Mouse (Mus musculus) MEL (cell line): Measurements from ENCODE around the gene Gm20390.

Experiments
- CHD1 ChIP-seq: IDR thresholded peaks from 2 replicates; pipeline ENCODE4 v1.6.1; 2012; ENCODE audit warnings: low read depth, mild to moderate bottlenecking, inconsistent platforms, low read length, improper control_type of control experiment
- CTCF ChIP-seq, 3 experiments: IDR thresholded peaks in 2 of 3; conservative IDR thresholded peaks in 1 of 3; 2 replicates each; pipeline ENCODE4 v1.5.1; 2011 to 2012; ENCODE audit warnings: low read length in 3 of 3, low read depth in 2 of 3, mild to moderate bottlenecking in 2 of 3, improper control_type of control experiment in 1 of 3, inconsistent platforms in 1 of 3, mixed read lengths in 1 of 3, moderate library complexity in 1 of 3; ENCODE audit not compliant: control insufficient read depth in 1 of 3, insufficient read depth in 1 of 3, poor library complexity in 1 of 3, severe bottlenecking in 1 of 3
- EP300 ChIP-seq, 2 experiments: IDR thresholded peaks; 2 replicates each; pipeline ENCODE4 v1.6.1; 2011; ENCODE audit warnings: improper control_type of control experiment in 2 of 2, low read length in 2 of 2, low read depth in 1 of 2, mild to moderate bottlenecking in 1 of 2
- MAFK ChIP-seq: IDR thresholded peaks from 2 replicates; pipeline ENCODE4 v1.6.1; 2011; ENCODE audit warnings: low read depth, mild to moderate bottlenecking, low read length, improper control_type of control experiment, borderline replicate concordance
- MAZ ChIP-seq: IDR thresholded peaks from 2 replicates; pipeline ENCODE4 v1.6.1; 2012; ENCODE audit warnings: low read depth, mild to moderate bottlenecking, inconsistent platforms, low read length, improper control_type of control experiment
- MXI1 ChIP-seq: IDR thresholded peaks from 2 replicates; pipeline ENCODE4 v1.6.1; 2011; ENCODE audit warnings: mild to moderate bottlenecking, low read depth, low read length, improper control_type of control experiment
- NELFE ChIP-seq: IDR thresholded peaks from 2 replicates; pipeline ENCODE4 v1.6.1; 2011; ENCODE audit warnings: low read depth, low read length, improper control_type of control experiment
- USF2 ChIP-seq, 2 experiments: IDR thresholded peaks; 2 replicates each; pipeline ENCODE4 v1.6.1; 2011 to 2012; ENCODE audit warnings: improper control_type of control experiment in 2 of 2, low read length in 2 of 2, borderline replicate concordance in 1 of 2, inconsistent platforms in 1 of 2, low read depth in 1 of 2, mild to moderate bottlenecking in 1 of 2; ENCODE audit not compliant: insufficient read depth in 1 of 2

DNA sequence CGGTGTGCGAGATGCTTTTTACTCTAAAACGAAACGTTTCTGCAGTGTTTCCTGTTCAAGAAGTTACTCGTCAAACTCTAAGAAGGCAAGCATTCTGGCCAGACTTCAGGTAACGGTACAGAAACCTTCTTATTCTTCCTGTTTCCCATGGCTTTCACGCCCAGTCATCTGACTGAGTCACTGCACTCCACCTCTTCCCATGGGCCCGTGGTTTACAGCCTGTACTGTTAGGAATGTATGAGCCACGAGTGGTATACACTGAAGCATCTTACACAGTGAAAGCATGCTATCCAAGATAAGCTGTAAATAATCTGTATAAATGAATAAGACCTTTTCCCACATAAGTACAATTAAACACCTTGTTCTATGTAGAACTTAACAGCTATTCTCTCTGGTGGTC is 59.3 kb downstream of the Gm20390 start:
- TF ChIP-seq EP300 (IDR thresholded peaks at IDR 0.05; ENCODE audit: low read depth in 1 of 2, low read length in 2 of 2): no peak
- no peak for TF ChIP-seq CTCF (IDR thresholded peaks at IDR 0.05 in 2 of 3, conservative IDR thresholded peaks at IDR 0.05 in 1 of 3; ENCODE audit: control insufficient read depth in 1 of 3, insufficient read depth in 1 of 3, low read depth in 2 of 3, low read length in 3 of 3, poor library complexity in 1 of 3, severe bottlenecking in 1 of 3)
- TF ChIP-seq USF2 (IDR thresholded peaks at IDR 0.05; ENCODE audit: borderline replicate concordance in 1 of 2, insufficient read depth in 1 of 2, low read depth in 1 of 2, low read length in 2 of 2): no peak
- TF ChIP-seq MAFK: no peak
- TF ChIP-seq MAZ: no peak
- no peak for TF ChIP-seq NELFE
- no peak for TF ChIP-seq MXI1
- no peak for TF ChIP-seq CHD1
